Mouse (Mus musculus): Measurements from ENCODE around the gene Zfp13. TPM values are rescaled to one million over a fixed set of nuclear protein-coding genes. Genes with fewer than 3 reads are reported as not detected.

Gene Zfp13
- total and polyA plus RNA-seq, 2 experiments from 2014 or later = 21.5 to 44.0 TPM

GRCm38 (mm10) chr17:23627813-23628212 lies 28.5 kb upstream of the Zfp13 start:
- no peak for ATAC-seq
- no peaks in the 10 kb centered on the region for H3K27me3 ChIP-seq (ENCODE audit: insufficient read depth, low read length)
- no peak overlapping the region for H3K4me2 ChIP-seq (ENCODE audit: low read depth, low read length)
- H3K27ac ChIP-seq = no peak overlapping the region
- H3K4me1 ChIP-seq (ENCODE audit: insufficient read depth, low read length) = no peaks in the 10 kb centered on the region
- no peaks in the 10 kb centered on the region for H3K36me3 ChIP-seq (ENCODE audit: insufficient read depth, low read length)
- H3K9ac ChIP-seq (replicated peaks; ENCODE audit: low read length) = no peak overlapping the region
- H3K9me3 ChIP-seq (ENCODE audit: low read length) = no peaks in the 10 kb centered on the region
- H3K4me3 ChIP-seq (ENCODE audit: low read length) = no peak overlapping the region
- DNase-seq (ENCODE audit: low spot score) = no peak
- TF ChIP-seq CTCF (IDR thresholded peaks at IDR 0.05; ENCODE audit: low read depth) = no peak
- 38% methylated on average over 7 of the region's 7 CpGs for WGBS

- H3K27me3 ChIP-seq (ENCODE audit: insufficient read depth, low read length) = no peaks in the 10 kb centered on the region
- ATAC-seq (no peak), DNase-seq (ENCODE audit: low spot score) (no peak)
- H3K4me2 ChIP-seq (ENCODE audit: low read depth, low read length) = no peak overlapping the region
- no peak overlapping the region for H3K9ac ChIP-seq (replicated peaks; ENCODE audit: low read length)
- no peaks in the 10 kb centered on the region for H3K4me1 ChIP-seq (ENCODE audit: insufficient read depth, low read length)
- WGBS = 79% methylated on average over 7 of the region's 7 CpGs
- H3K9me3 ChIP-seq (ENCODE audit: low read length) = no peaks in the 10 kb centered on the region
- TF ChIP-seq CTCF (IDR thresholded peaks at IDR 0.05; ENCODE audit: low read depth) = no peak
- no peaks in the 10 kb centered on the region for H3K36me3 ChIP-seq (ENCODE audit: insufficient read depth, low read length)
- H3K4me3 ChIP-seq (ENCODE audit: low read length) = no peak overlapping the region
- H3K27ac ChIP-seq = no peak overlapping the region
Measured at GRCm38 (mm10) chr17:23620351-23620750, 21.1 kb upstream of the Zfp13 start.

GRCm38 (mm10) chr17:23617087-23617486 lies 17.8 kb upstream of the Zfp13 start:
- Histone ChIP-seq H3K27me3 (ENCODE audit: insufficient read depth, low read length) (no peaks in the 10 kb centered on the region), H3K4me1 (ENCODE audit: insufficient read depth, low read length) (no peaks in the 10 kb centered on the region), H3K4me2 (ENCODE audit: low read depth, low read length) (no peak overlapping the region), H3K9me3 (ENCODE audit: low read length) (no peaks in the 10 kb centered on the region), H3K9ac (replicated peaks; ENCODE audit: low read length) (no peak overlapping the region), H3K36me3 (ENCODE audit: insufficient read depth, low read length) (no peaks in the 10 kb centered on the region), H3K27ac (no peak overlapping the region), H3K4me3 (ENCODE audit: low read length) (no peak overlapping the region)
- no peak for TF ChIP-seq CTCF (IDR thresholded peaks at IDR 0.05; ENCODE audit: low read depth)
- DNase-seq (ENCODE audit: low spot score) = no peak
- no peak for ATAC-seq
- 61% methylated on average over 9 of the region's 9 CpGs for WGBS

- H3K4me2 ChIP-seq (ENCODE audit: low read depth, low read length) = no peak overlapping the region
- 82% methylated on average over 28 of the region's 28 CpGs for WGBS
- TF ChIP-seq CTCF (IDR thresholded peaks at IDR 0.05; ENCODE audit: low read depth) = peak; percentile 75
- no peaks in the 10 kb centered on the region for H3K36me3 ChIP-seq (ENCODE audit: insufficient read depth, low read length)
- H3K4me1 ChIP-seq (ENCODE audit: insufficient read depth, low read length) = no peaks in the 10 kb centered on the region
- H3K27ac ChIP-seq = no peak overlapping the region
- no peak overlapping the region for H3K9ac ChIP-seq (replicated peaks; ENCODE audit: low read length)
- DNase-seq (ENCODE audit: low spot score) = peak; percentile 40
- peak; percentile 38; the same call in 1 of the 2 replicates for ATAC-seq
- no peaks in the 10 kb centered on the region for H3K27me3 ChIP-seq (ENCODE audit: insufficient read depth, low read length)
- H3K9me3 ChIP-seq (ENCODE audit: low read length) = no peaks in the 10 kb centered on the region
- no peak overlapping the region for H3K4me3 ChIP-seq (ENCODE audit: low read length)
Measured at GRCm38 (mm10) chr17:23610361-23610800, 11.1 kb upstream of the Zfp13 start.

- Histone ChIP-seq H3K9me3 (ENCODE audit: low read length) (no peaks in the 10 kb centered on the region), H3K27me3 (ENCODE audit: insufficient read depth, low read length) (no peaks in the 10 kb centered on the region), H3K36me3 (ENCODE audit: insufficient read depth, low read length) (no peaks in the 10 kb centered on the region), H3K4me3 (ENCODE audit: low read length) (no peak overlapping the region), H3K4me1 (ENCODE audit: insufficient read depth, low read length) (no peaks in the 10 kb centered on the region), H3K4me2 (ENCODE audit: low read depth, low read length) (no peak overlapping the region), H3K27ac (no peak overlapping the region), H3K9ac (replicated peaks; ENCODE audit: low read length) (no peak overlapping the region)
- TF ChIP-seq CTCF (IDR thresholded peaks at IDR 0.05; ENCODE audit: low read depth) = no peak
- DNase-seq (ENCODE audit: low spot score) (peak; percentile 46), ATAC-seq (peak; percentile 66)
- WGBS = 80% methylated on average over 24 of the region's 24 CpGs
Measured at GRCm38 (mm10) chr17:23609612-23610011, 10.3 kb upstream of the Zfp13 start.

- Histone ChIP-seq H3K4me2 (ENCODE audit: low read depth, low read length) (no peak overlapping the region), H3K4me3 (ENCODE audit: low read length) (no peak overlapping the region), H3K27me3 (ENCODE audit: insufficient read depth, low read length) (no peaks in the 10 kb centered on the region), H3K9ac (replicated peaks; ENCODE audit: low read length) (no peak overlapping the region), H3K27ac (no peak overlapping the region), H3K36me3 (ENCODE audit: insufficient read depth, low read length) (no peaks in the 10 kb centered on the region), H3K9me3 (ENCODE audit: low read length) (no peaks in the 10 kb centered on the region), H3K4me1 (ENCODE audit: insufficient read depth, low read length) (no peaks in the 10 kb centered on the region)
- WGBS = 84% methylated on average over 8 of the region's 8 CpGs
- TF ChIP-seq CTCF (IDR thresholded peaks at IDR 0.05; ENCODE audit: low read depth) = no peak
- DNase-seq (ENCODE audit: low spot score) = no peak
- no peak for ATAC-seq
Measured at GRCm38 (mm10) chr17:23605220-23605619, 5.9 kb upstream of the Zfp13 start.

GRCm38 (mm10) chr17:23604394-23604793 lies 5.1 kb upstream of the Zfp13 start:
- Histone ChIP-seq H3K9ac (replicated peaks; ENCODE audit: low read length) (no peak overlapping the region), H3K27ac (no peak overlapping the region), H3K36me3 (ENCODE audit: insufficient read depth, low read length) (no peaks in the 10 kb centered on the region), H3K4me3 (ENCODE audit: low read length) (no peak overlapping the region), H3K27me3 (ENCODE audit: insufficient read depth, low read length) (no peaks in the 10 kb centered on the region), H3K4me1 (ENCODE audit: insufficient read depth, low read length) (no peaks in the 10 kb centered on the region), H3K4me2 (ENCODE audit: low read depth, low read length) (no peak overlapping the region), H3K9me3 (ENCODE audit: low read length) (no peaks in the 10 kb centered on the region)
- no peak for DNase-seq (ENCODE audit: low spot score)
- WGBS = 77% methylated on average over 7 of the region's 7 CpGs
- peak; percentile 22; the same call in 1 of the 2 replicates for TF ChIP-seq CTCF (IDR thresholded peaks at IDR 0.05; ENCODE audit: low read depth)
- no peak for ATAC-seq
